ENCODE assay signal across 9 mouse cellular contexts in the genomic region with DNA sequence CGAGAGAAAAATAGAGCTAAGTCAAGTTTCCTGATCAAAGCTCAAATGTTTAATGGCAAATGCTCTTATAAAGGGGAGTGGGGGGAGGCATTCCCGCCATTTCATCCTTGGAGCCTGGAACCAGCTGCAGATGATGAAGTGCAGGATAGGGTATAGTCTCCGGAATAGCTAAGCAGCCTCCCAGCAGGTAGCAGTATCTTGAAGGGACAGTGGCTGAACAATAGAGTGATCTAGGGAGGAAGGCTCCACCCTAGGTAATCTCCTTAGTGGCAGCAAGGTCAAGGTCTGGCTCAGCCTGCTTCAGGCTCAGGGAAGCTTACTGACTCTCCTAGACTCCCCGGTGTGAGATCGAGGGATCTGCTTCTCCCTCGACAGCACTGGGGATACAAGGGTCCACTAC. TPM values are rescaled to one million over a fixed set of nuclear protein-coding genes. Genes with fewer than 3 reads are reported as not detected.
DNase-seq lines count a peak whose midpoint lies in the region; ATAC-seq and TF ChIP-seq lines count a peak whose summit lies in the region.
"Not testable (repeated sequence)": the region's sequence is repeated elsewhere in the genome, so short reads cannot be mapped to it uniquely, and the experiment has no call there.
"Had no signal": no experiment of that assay in that cellular context is flagged by ENCODE, and none has a peak within 500 bp of the region (broad histone marks: within the 10 kb centered on the region; RNA-seq: fewer than 3 reads in every experiment).

No protein-coding gene starts in this region.

- not testable (repeated sequence) for H3K27me3 ChIP-seq in E14TG2a.4 (ENCODE audit: insufficient read depth, low read length); limb, embryonic 11.5 days (ENCODE audit: control insufficient read depth, insufficient read depth, low read length)

- in situ Hi-C loops in ES-E14 (cut with MboI; ENCODE audit: low sequenced_read_pairs in 2 of 2, unreplicated experiment in 2 of 2), result not testable (repeated sequence)

- H3K27ac ChIP-seq in ES-E14 (ENCODE audit: insufficient read depth, low read depth, low read length, poor library complexity, severe bottlenecking), result peak overlapping the region; percentile 68; the same call in 1 of the 2 replicates
- not testable (repeated sequence) for H3K27ac ChIP-seq in limb, embryonic 11.5 days (replicated peaks; ENCODE audit: low read depth, low read length)

- DNase-seq in ES-CJ7 (ENCODE audit: low read depth, low spot score) (peak; percentile 85), R1 (ENCODE audit: low read depth, low spot score) (peak; percentile 91), ZHBTc4 (ENCODE audit: low read depth, low spot score) (peak; percentile 85)
- not testable (repeated sequence) for DNase-seq in ES-E14 (ENCODE audit: low read depth, low spot score)
- peak; percentile 6 for DNase-seq in limb, embryonic 11.5 days (ENCODE audit: low spot score)

- 0 out of 2 replicates have a peak overlapping the region, but pooled peaks have one; percentile 5 for H3K9ac ChIP-seq in ES-E14 (ENCODE audit: insufficient read depth, low read depth, low read length, poor library complexity, severe bottlenecking)
- not testable (repeated sequence) for H3K9ac ChIP-seq in limb, embryonic 11.5 days (ENCODE audit: low read length)

- H3K4me3 ChIP-seq in E14TG2a.4 (replicated peaks; ENCODE audit: low read length) (peak overlapping the region; percentile 35), ES-E14 (ENCODE audit: insufficient read depth in 1 of 2, low read depth in 1 of 2, low read length in 2 of 2, poor library complexity in 1 of 2, severe bottlenecking in 1 of 2) (peak overlapping the region; percentile 9 to 45; a peak in 3 of 4 replicates)
- not testable (repeated sequence) for H3K4me3 ChIP-seq in limb, embryonic 11.5 days (ENCODE audit: low read depth, low read length)

- H3K4me1 ChIP-seq in E14TG2a.4 (replicated peaks; ENCODE audit: low read depth, low read length); ES-E14 (ENCODE audit: control insufficient read depth in 2 of 2, insufficient read depth in 2 of 2, low read length in 2 of 2, poor library complexity in 1 of 2); limb, embryonic 11.5 days (ENCODE audit: control insufficient read depth, insufficient read depth, low read length): not testable (repeated sequence)

- ATAC-seq in limb, embryonic 11.5 days (ENCODE audit: insufficient number of reproducible peaks, low FRiP score, low TSS enrichment, low read depth), result not testable (repeated sequence)

- H3K36me3 ChIP-seq in E14TG2a.4 (ENCODE audit: insufficient read depth, low read length); ES-E14 (ENCODE audit: control insufficient read depth, insufficient read depth, low read length, poor library complexity, severe bottlenecking); limb, embryonic 11.5 days (ENCODE audit: control insufficient read depth, insufficient read depth, low read length): not testable (repeated sequence)

- peaks cover 47% of the 10 kb centered on the region for H3K9me3 ChIP-seq in E14TG2a.4 (ENCODE audit: low read length)
- not testable (repeated sequence) for H3K9me3 ChIP-seq in ES-E14 (ENCODE audit: control insufficient read depth, insufficient read depth, low read depth, low read length); limb, embryonic 11.5 days (ENCODE audit: control insufficient read depth, low read length)

- WGBS in limb, embryonic 11.5 days, result 81% methylated on average over 6 of the region's 6 CpGs

- not testable (repeated sequence) for TF ChIP-seq CTCF in E14TG2a.4 (conservative IDR thresholded peaks at IDR 0.05; ENCODE audit: low read length)

- H3K4me2 ChIP-seq in limb, embryonic 11.5 days (ENCODE audit: low read depth, severe bottlenecking), result not testable (repeated sequence)

RNA-seq across cellular contexts. Expression of a gene that starts 40.9 kb away (rescaled TPM):
- total RNA-seq in ES-E14 (2012; rRNA removed), result 2.9 and 4.9 TPM in 2 replicates
- 5.9 and 6.4 TPM in 2 replicates for polyA plus RNA-seq in limb, embryonic 11.5 days (2014; fragmentation: Nextera tagmentation; extraction: Ambion mirVana)
- total RNA-seq: CH12.LX, MEL had no signal
- polyA plus RNA-seq: G1E had no signal
